ENCODE assay signal across 17 mouse cellular contexts in the genomic region with DNA sequence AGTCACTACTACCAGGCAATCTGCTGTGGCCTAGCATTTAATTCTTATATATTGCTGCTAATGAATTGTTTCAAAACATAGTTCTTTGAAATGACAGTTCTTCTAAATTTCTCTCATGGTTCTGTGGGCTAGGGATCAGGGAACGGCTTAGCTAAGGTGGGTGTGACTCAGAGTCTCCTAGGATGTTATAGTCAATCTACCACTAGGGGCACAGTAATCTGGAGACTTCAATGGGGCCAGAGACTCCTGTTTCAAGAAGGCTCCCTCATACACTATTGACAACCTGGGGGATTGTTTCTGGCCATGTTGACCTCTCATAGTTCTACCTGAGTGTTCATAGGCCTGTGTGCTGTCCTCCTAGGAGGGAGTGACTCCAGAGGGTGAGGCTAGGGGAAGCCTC. TPM values are rescaled to one million over a fixed set of nuclear protein-coding genes. Genes with fewer than 3 reads are reported as not detected.
A peak's percentile ranks its signal among the peaks of the same experiment; 100 is the strongest.
DNase-seq lines count a peak whose midpoint lies in the region; ATAC-seq and TF ChIP-seq lines count a peak whose summit lies in the region.
"Had no signal": no experiment of that assay in that cellular context is flagged by ENCODE, and none has a peak within 500 bp of the region (broad histone marks: within the 10 kb centered on the region; RNA-seq: fewer than 3 reads in every experiment).

No protein-coding gene starts in this region.

- TF ChIP-seq CTCF in liver, embryonic 14.5 days (IDR thresholded peaks at IDR 0.05; ENCODE audit: low read depth) = peak; percentile 37; the same call in 1 of the 2 replicates

- WGBS in liver, embryonic 14.5 days (ENCODE audit: insufficient replicate concordance) = 21% methylated on average over 1 of the region's 1 CpGs

- no peaks in the 10 kb centered on the region for H3K36me3 ChIP-seq in liver, embryonic 14.5 days (replicated peaks; ENCODE audit: control insufficient read depth, insufficient read depth, low read depth)
- H3K36me3 ChIP-seq: embryonic facial prominence, embryonic 10.5 days; forebrain, embryonic 12.5 days; kidney, embryonic 15.5 days; liver, embryonic 15.5 days had no signal

- peak; percentile 16 for DNase-seq in embryo, embryonic 11 days
- DNase-seq in embryo, embryonic 10 days (ENCODE audit: low spot score) = no peak
- DNase-seq in liver, embryonic 14.5 days (ENCODE audit: low read depth in 3 of 3, low spot score in 3 of 3) = no peak
- DNase-seq in liver (no peak), R1 (ENCODE audit: low read depth, low spot score) (peak; percentile 43)
- DNase-seq in naive thymus-derived CD4-positive, alpha-beta T cell, adult 2 months (ENCODE audit: low read depth) = peak; percentile 43
- DNase-seq in natural killer cell, adult 2 months (ENCODE audit: low spot score in 2 of 2) = no peak
- no peak for DNase-seq in spleen, adult 12 weeks (ENCODE audit: low spot score)
- DNase-seq: gastrocnemius, postnatal 36 days; thymus, adult 2 months had no signal

- H3K4me3 ChIP-seq in liver, embryonic 14.5 days (ENCODE audit: insufficient read depth in 1 of 2, low read depth in 2 of 2, low read length in 2 of 2) = no peak overlapping the region
- H3K4me3 ChIP-seq: embryonic facial prominence, embryonic 10.5 days; forebrain, embryonic 12.5 days; kidney, embryonic 15.5 days; liver, embryonic 15.5 days had no signal

- ATAC-seq in liver, embryonic 14.5 days (ENCODE audit: insufficient read depth) = no peak

- no peaks in the 10 kb centered on the region for H3K9me3 ChIP-seq in liver, embryonic 14.5 days (ENCODE audit: control insufficient read depth, low read length)
- H3K9me3 ChIP-seq: embryonic facial prominence, embryonic 10.5 days; forebrain, embryonic 12.5 days; kidney, embryonic 15.5 days; liver, embryonic 15.5 days had no signal

- no peaks in the 10 kb centered on the region for H3K27me3 ChIP-seq in liver, embryonic 14.5 days (ENCODE audit: control insufficient read depth, insufficient read depth, low read length)

- H3K9ac ChIP-seq in liver, embryonic 14.5 days (replicated peaks) = no peak overlapping the region
- H3K9ac ChIP-seq: forebrain, embryonic 12.5 days; kidney, embryonic 15.5 days; liver, embryonic 15.5 days had no signal

- TF ChIP-seq EP300 in liver, embryonic 14.5 days (IDR thresholded peaks at IDR 0.05; ENCODE audit: low read depth) = no peak

- no peak overlapping the region for H3K27ac ChIP-seq in liver, embryonic 14.5 days
- H3K27ac ChIP-seq: embryonic facial prominence, embryonic 10.5 days; forebrain, embryonic 12.5 days; kidney, embryonic 15.5 days; liver, embryonic 15.5 days had no signal

- no peak overlapping the region for H3K4me2 ChIP-seq in liver, embryonic 14.5 days (ENCODE audit: low read depth)
- H3K4me2 ChIP-seq: forebrain, embryonic 12.5 days; kidney, embryonic 15.5 days; liver, embryonic 15.5 days; midbrain, embryonic 11.5 days had no signal

- H3K4me1 ChIP-seq in liver, embryonic 14.5 days (replicated peaks; ENCODE audit: control insufficient read depth in 2 of 2, insufficient read depth in 2 of 2, low read length in 1 of 2) = peaks cover 2 to 10% of the 10 kb centered on the region in 2 experiments; a peak in 3 of 4 replicates

RNA-seq across cellular contexts. Expression of a gene that starts 5.4 kb away (rescaled TPM):
- polyA plus RNA-seq in liver, embryonic 14.5 days (2012; rRNA removed) = 6.1 and 6.7 TPM in 2 replicates
- polyA plus RNA-seq in liver, embryonic 14.5 days (2014; fragmentation: Nextera tagmentation; extraction: Ambion mirVana) = 11.8 and 12.0 TPM in 2 replicates

RNA-seq across cellular contexts. Expression of a gene that starts 20.8 kb away (rescaled TPM):
- 5.8 and 7.5 TPM in 2 replicates for polyA plus RNA-seq in liver, embryonic 14.5 days (2012; rRNA removed)
- 2.4 and 2.8 TPM in 2 replicates for polyA plus RNA-seq in liver, embryonic 14.5 days (2014; fragmentation: Nextera tagmentation; extraction: Ambion mirVana)

RNA-seq across cellular contexts. Expression of a gene that starts 21.3 kb away (rescaled TPM):
- polyA plus RNA-seq in liver, embryonic 14.5 days (2012; rRNA removed) = 0.15 and 0.16 TPM in 2 replicates
- 0.06 and 0.15 TPM in 2 replicates for polyA plus RNA-seq in liver, embryonic 14.5 days (2014; fragmentation: Nextera tagmentation; extraction: Ambion mirVana)

RNA-seq across cellular contexts. Expression of a gene that starts 39.0 kb away (rescaled TPM):
- polyA plus RNA-seq in liver, embryonic 14.5 days (2012; rRNA removed) = 0.12 and 0.13 TPM in 2 replicates
- 0.15 and 0.25 TPM in 2 replicates for polyA plus RNA-seq in liver, embryonic 14.5 days (2014; fragmentation: Nextera tagmentation; extraction: Ambion mirVana)
- polyA plus RNA-seq: embryonic facial prominence, embryonic 10.5 days; forebrain, embryonic 12.5 days; midbrain, embryonic 11.5 days; neural tube, embryonic 14.5 days had no signal

RNA-seq across cellular contexts. Expression of a gene that starts 45.3 kb away (rescaled TPM):
- polyA plus RNA-seq in liver, embryonic 14.5 days (2012; rRNA removed) = not detected in 2 replicates
- polyA plus RNA-seq in liver, embryonic 14.5 days (2014; fragmentation: Nextera tagmentation; extraction: Ambion mirVana) = not detected in 2 replicates
- polyA plus RNA-seq: C2C12; embryonic facial prominence, embryonic 10.5 days; forebrain, embryonic 12.5 days; kidney, embryonic 15.5 days; liver, embryonic 15.5 days; midbrain, embryonic 11.5 days; neural tube, embryonic 14.5 days had no signal

Comparison
In these comparisons a context has a peak if more than half of its experiments do, and no peak if none do; other contexts are left out.
1. DNase-seq: peak in embryo, embryonic 11 days (single experiment), R1 (single experiment) and naive thymus-derived CD4-positive, alpha-beta T cell, adult 2 months (single experiment); none in embryo, embryonic 10 days (single experiment), liver, embryonic 14.5 days (0 of 3), liver (single experiment), natural killer cell, adult 2 months (0 of 2) and spleen, adult 12 weeks (single experiment).